Mouse (Mus musculus) forebrain, embryonic 10.5 days (tissue): ENCODE results near the gene Nmral1. TPM values are rescaled to one million over a fixed set of nuclear protein-coding genes. Genes with fewer than 3 reads are reported as not detected.

Experiments used
- DNase-seq: peaks from one replicate; pipeline ENCODE4 v3.0.0-alpha.2; 2017; ENCODE audit warnings: low spot score; ENCODE audit errors: extremely low spot score
- H3K27ac ChIP-seq: fragments of 300-500 bp; sonication (generic); 2 replicates; pipeline ENCODE4 v1.5.1; 2016; ENCODE audit warnings: mild to moderate bottlenecking
- H3K27me3 ChIP-seq: fragments of 300-500 bp; sonication (generic); 2 replicates; pipeline ENCODE4 v1.6.1; 2016; ENCODE audit warnings: mild to moderate bottlenecking; ENCODE audit not compliant: poor library complexity, severe bottlenecking
- H3K36me3 ChIP-seq: fragments of 300-500 bp; sonication (generic); replicated peaks from 2 replicates; pipeline ENCODE4 v1.6.1; 2016; ENCODE audit warnings: mild to moderate bottlenecking, moderate library complexity
- H3K4me1 ChIP-seq: fragments of 300-500 bp; sonication (generic); 2 replicates; pipeline ENCODE4 v1.6.1; 2016
- H3K4me3 ChIP-seq: fragments of 300-500 bp; sonication (generic); 2 replicates; pipeline ENCODE4 v1.5.1; 2016; ENCODE audit warnings: mild to moderate bottlenecking, moderate library complexity
- H3K9me3 ChIP-seq: fragments of 300-500 bp; sonication (generic); 2 replicates; pipeline ENCODE4 v1.6.1; 2016; ENCODE audit warnings: mild to moderate bottlenecking, moderate library complexity
- WGBS: fragments of 180-500 bp; shearing (Covaris S2); methylation state at CpG from one replicate; pipeline ENCODE4 v1.1.7; 2016; 5-methylcytosine and 5-hydroxymethylcytosine counted together
- polyA plus RNA-seq: library from polyadenylated mRNA; unstranded; fragments of >200 nt; fragmentation: Nextera tagmentation; extraction: Ambion mirVana; gene quantifications from 2 replicates; pipeline ENCODE4 v1.2.1, GENCODE M21; 2016

Gene Nmral1
- polyA plus RNA-seq, 1 experiment from 2014 or later = 243 TPM

- Histone ChIP-seq H3K27me3 (no peaks in the 10 kb centered on the region), H3K27ac (no peak overlapping the region), H3K9me3 (no peaks in the 10 kb centered on the region), H3K4me1 (no peaks in the 10 kb centered on the region), H3K36me3 (peaks cover 64% of the 10 kb centered on the region), H3K4me3 (no peak overlapping the region)
- WGBS = 85% methylated on average over 5 of the region's 5 CpGs
- DNase-seq = no peak
These were observed 48.8 kb downstream of the Nmral1 start for GRCm38 (mm10) chr16:4670317-4670716.

GRCm38 (mm10) chr16:4667190-4667808 is 51.9 kb downstream of the Nmral1 start:
- Histone ChIP-seq H3K4me3 (no peak overlapping the region), H3K9me3 (no peaks in the 10 kb centered on the region), H3K36me3 (peaks cover 55% of the 10 kb centered on the region), H3K4me1 (no peaks in the 10 kb centered on the region), H3K27ac (peak overlapping the region; percentile 54; the same call in 1 of the 2 replicates), H3K27me3 (no peaks in the 10 kb centered on the region)
- DNase-seq = peak; percentile 83
- WGBS = 28% methylated on average over 3 of the region's 3 CpGs

- Histone ChIP-seq H3K4me3 (no peak overlapping the region), H3K9me3 (no peaks in the 10 kb centered on the region), H3K4me1 (no peaks in the 10 kb centered on the region), H3K27me3 (no peaks in the 10 kb centered on the region), H3K36me3 (peaks cover 66% of the 10 kb centered on the region), H3K27ac (no peak overlapping the region)
- no peak for DNase-seq
- 94% methylated on average over 2 of the region's 2 CpGs for WGBS
These were observed 53.4 kb downstream of the Nmral1 start for GRCm38 (mm10) chr16:4665726-4666125.

GRCm38 (mm10) chr16:4663806-4664205 is 55.4 kb downstream of the Nmral1 start:
- Histone ChIP-seq H3K4me3 (no peak overlapping the region), H3K27me3 (no peaks in the 10 kb centered on the region), H3K4me1 (peaks cover 8% of the 10 kb centered on the region), H3K9me3 (no peaks in the 10 kb centered on the region), H3K36me3 (peaks cover 57% of the 10 kb centered on the region), H3K27ac (no peak overlapping the region)
- 85% methylated on average over 2 of the region's 2 CpGs for WGBS
- no peak for DNase-seq

GRCm38 (mm10) chr16:4661605-4662004 is 57.6 kb downstream of the Nmral1 start:
- H3K4me3 ChIP-seq = no peak overlapping the region
- no peak for DNase-seq
- H3K27me3 ChIP-seq = no peaks in the 10 kb centered on the region
- WGBS = 74% methylated on average over 2 of the region's 2 CpGs
- peaks cover 27% of the 10 kb centered on the region for H3K4me1 ChIP-seq
- H3K9me3 ChIP-seq = no peaks in the 10 kb centered on the region
- no peak overlapping the region; the same call in 1 of the 2 replicates for H3K27ac ChIP-seq
- peaks cover 41% of the 10 kb centered on the region for H3K36me3 ChIP-seq

Other genes starting within 250 kb of the Nmral1 start
- gene Srl, start 177.5 kb downstream of the Nmral1 start, polyA plus RNA-seq = 23.8 and 29.4 TPM in 2 replicates
- 32.0 and 37.5 TPM in 2 replicates for gene Tfap4, start 159.5 kb downstream of the Nmral1 start, polyA plus RNA-seq
- gene Glis2, start 124.6 kb downstream of the Nmral1 start, polyA plus RNA-seq = 22.5 and 23.2 TPM in 2 replicates
- gene Pam16, start 94.4 kb downstream of the Nmral1 start, polyA plus RNA-seq = 93.5 and 94.7 TPM in 2 replicates
- gene Vasn, start 79.4 kb downstream of the Nmral1 start, polyA plus RNA-seq = 9.2 and 9.3 TPM in 2 replicates
- gene Dnaja3, start 79.4 kb downstream of the Nmral1 start, polyA plus RNA-seq = 63.7 and 66.3 TPM in 2 replicates
- gene Coro7, start 39.6 kb downstream of the Nmral1 start, polyA plus RNA-seq = 17.6 and 19.1 TPM in 2 replicates
- 80.6 and 81.5 TPM in 2 replicates for gene Hmox2, start 7.0 kb upstream of the Nmral1 start, polyA plus RNA-seq
- 110 and 112 TPM in 2 replicates for gene Cdip1, start 70.9 kb upstream of the Nmral1 start, polyA plus RNA-seq
- gene 4930562C15Rik, start 116.1 kb upstream of the Nmral1 start, polyA plus RNA-seq = 0.22 and 0.25 TPM in 2 replicates
- gene Ubald1, start 161.0 kb upstream of the Nmral1 start, polyA plus RNA-seq = 27.3 and 28.1 TPM in 2 replicates
- 66.2 and 66.3 TPM in 2 replicates for gene Mgrn1, start 166.9 kb upstream of the Nmral1 start, polyA plus RNA-seq
- gene Nudt16l1, start 219.4 kb upstream of the Nmral1 start, polyA plus RNA-seq = 138 and 144 TPM in 2 replicates
- gene Anks3, start 244.8 kb upstream of the Nmral1 start, polyA plus RNA-seq = 47.9 and 49.3 TPM in 2 replicates